Mouse (Mus musculus) embryo, embryonic 10 days (tissue): ENCODE measurements around the gene Mllt11.
A peak's percentile ranks its signal among the peaks of the same experiment; 100 is the strongest.
"Not testable (repeated sequence)": the region's sequence is repeated elsewhere in the genome, so short reads cannot be mapped to it uniquely, and the experiment has no call there.

Experiments used
- DNase-seq: peaks from one replicate; pipeline ENCODE4 v3.0.0-alpha.2; 2015; ENCODE audit warnings: low spot score

The Mllt11 gene

GRCm38 (mm10) chr3:95217255-95218134 is 14.5 kb downstream of the Mllt11 start, which contains the start of gene Gabpb2:
TSS of gene Gabpb2 (minus strand) at chr3:95217916.
- peak; percentile 97 for DNase-seq

GRCm38 (mm10) chr3:95216655-95217254 is 15.2 kb downstream of the Mllt11 start:
- no peak for DNase-seq

DNA sequence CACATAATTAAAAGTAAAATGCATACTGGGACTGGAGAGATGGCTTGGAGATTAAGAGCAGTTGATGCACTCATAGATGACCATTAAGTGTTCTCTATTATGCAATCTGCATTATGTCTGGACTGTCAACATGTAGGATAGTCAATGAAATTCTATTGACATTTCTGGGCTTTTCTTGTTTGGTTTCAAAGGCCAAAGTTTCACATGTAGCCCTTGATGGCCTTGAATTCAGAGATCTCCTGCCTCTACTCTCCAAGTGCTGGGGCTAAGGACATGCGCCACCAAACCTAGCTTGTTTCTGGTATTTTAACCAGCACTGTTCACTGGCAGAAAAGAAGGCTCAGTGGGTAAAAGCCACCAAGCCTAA is 18.4 kb downstream of the Mllt11 start:
- no peak for DNase-seq

- DNase-seq = not testable (repeated sequence)
These were observed 18.9 kb downstream of the Mllt11 start for GRCm38 (mm10) chr3:95212889-95213608.

DNA sequence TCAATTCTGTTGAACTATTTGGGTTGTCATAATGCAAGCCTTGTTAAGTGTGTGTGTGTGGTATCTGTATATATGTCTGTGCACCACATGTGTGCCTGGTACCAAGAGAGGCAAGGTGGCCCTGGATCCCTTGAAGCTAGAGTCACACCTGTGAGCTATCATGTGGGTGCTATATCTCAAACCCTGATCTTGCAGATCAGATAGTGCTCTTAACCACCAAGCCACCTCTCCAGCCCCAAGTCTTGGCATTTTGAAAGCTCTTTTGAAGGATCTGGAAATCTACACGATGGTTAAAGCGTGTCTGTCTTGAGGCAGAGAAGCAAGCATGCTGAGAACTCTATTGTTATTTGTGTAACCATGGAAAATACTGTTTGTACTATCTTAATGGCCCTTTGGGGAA is 21.4 kb downstream of the Mllt11 start:
- DNase-seq = no peak

- no peak for DNase-seq
These were observed 23.7 kb downstream of the Mllt11 start for GRCm38 (mm10) chr3:95208286-95208685.

DNA sequence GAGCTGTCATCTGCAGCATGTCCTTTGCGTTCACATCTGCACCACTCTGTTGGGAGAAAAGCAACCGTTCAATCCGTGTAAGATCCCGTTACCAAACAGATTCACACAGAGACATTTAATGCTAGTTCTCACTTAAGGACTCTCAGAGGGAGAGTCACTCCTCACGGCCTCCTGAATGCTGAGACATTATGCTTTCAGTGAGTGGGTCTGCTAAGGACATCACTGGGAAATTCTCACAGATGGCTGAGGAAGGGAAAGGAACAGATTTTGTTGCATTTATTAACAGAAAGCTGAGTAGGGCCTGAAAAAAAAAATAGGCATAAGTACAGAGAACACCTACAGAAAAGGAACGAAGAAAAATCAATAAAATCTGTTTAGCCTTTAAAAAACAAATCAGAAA is 28.1 kb downstream of the Mllt11 start:
- no peak for DNase-seq

GRCm38 (mm10) chr3:95200562-95200961 is 31.4 kb downstream of the Mllt11 start:
- no peak for DNase-seq

- DNase-seq = no peak
These were observed 31.8 kb downstream of the Mllt11 start for GRCm38 (mm10) chr3:95200132-95200531.

DNA sequence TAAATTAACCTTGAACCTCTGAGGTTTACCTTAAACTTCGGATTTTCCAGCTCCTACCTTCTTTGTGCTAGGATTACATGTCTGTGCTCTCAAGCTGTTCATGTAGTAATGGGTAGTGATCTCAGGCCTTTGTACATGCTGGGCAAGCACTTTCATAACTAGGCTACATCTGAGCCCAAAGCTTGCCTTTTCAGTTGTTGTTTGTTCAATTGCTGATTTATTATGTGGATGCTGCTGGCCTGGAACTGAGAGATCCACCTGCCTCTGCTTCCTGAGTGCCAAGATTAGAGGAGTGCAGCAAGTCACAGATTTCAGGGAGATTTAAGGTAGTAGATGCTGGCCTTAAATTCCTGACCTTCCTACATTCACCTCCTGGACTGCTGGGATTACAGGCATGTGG is 32.9 kb downstream of the Mllt11 start:
- no peak for DNase-seq

- no peak for DNase-seq
These were observed 36.2 kb downstream of the Mllt11 start for GRCm38 (mm10) chr3:95195772-95196171.

DNA sequence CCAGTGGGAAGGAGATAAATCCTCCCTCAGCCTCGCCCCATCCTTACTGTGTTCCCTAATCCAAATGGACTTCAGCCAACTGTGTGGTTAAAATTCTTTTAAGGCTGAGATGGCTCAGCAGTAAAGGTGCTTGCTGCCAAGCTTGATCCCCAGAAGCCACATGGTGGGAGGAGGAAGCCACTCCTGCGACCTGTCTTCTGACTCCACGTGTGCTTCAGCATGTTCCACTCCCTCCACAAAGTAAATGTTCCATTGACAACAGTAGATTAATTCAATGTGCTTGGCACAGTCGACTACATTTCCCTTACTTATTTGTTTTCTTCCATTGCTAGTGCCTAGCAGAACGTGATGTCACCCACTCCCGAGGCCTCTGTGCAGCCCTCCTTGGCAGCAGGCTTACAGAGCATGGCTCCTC is 37.2 kb downstream of the Mllt11 start:
- DNase-seq = no peak

DNA sequence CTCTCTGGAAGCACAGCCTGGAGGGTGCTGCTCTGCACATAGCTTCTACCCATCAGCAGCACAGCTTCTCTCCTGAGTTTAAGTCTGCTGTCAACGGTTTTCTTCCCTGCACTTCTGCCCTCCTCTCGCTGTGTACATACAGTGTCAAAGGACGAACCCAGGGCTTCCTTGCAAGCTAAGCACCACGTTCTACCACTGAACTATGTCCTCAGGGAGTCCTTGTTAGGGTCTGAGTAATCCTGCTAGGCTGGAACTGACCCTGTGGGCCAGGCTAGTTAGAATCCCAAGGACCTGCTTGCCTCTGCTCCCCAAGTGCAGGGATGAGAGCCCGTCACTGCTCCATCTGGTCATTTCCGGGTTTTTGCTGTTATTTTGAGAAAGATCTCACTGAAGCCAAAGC is 45.1 kb downstream of the Mllt11 start:
- DNase-seq = no peak

DNA sequence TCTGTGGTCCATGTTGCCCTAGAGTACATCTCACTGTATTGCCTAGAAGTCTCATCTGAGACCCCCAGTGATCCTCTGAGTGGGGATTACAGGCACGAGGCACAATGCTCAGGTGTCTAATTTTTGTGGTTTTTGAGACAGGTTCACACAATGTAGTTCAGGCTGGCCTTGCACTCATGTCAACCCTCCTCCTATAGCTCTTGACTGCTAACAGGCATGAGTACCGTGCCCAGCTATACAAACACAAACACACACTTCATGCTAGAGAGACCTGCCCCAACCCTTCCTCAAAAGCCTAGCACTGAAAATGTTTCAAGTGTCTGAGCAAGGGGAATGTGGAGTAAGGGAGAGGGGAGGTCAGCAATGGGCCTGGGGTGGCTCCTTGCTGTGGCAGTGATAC is 45.9 kb downstream of the Mllt11 start:
- no peak for DNase-seq

DNA sequence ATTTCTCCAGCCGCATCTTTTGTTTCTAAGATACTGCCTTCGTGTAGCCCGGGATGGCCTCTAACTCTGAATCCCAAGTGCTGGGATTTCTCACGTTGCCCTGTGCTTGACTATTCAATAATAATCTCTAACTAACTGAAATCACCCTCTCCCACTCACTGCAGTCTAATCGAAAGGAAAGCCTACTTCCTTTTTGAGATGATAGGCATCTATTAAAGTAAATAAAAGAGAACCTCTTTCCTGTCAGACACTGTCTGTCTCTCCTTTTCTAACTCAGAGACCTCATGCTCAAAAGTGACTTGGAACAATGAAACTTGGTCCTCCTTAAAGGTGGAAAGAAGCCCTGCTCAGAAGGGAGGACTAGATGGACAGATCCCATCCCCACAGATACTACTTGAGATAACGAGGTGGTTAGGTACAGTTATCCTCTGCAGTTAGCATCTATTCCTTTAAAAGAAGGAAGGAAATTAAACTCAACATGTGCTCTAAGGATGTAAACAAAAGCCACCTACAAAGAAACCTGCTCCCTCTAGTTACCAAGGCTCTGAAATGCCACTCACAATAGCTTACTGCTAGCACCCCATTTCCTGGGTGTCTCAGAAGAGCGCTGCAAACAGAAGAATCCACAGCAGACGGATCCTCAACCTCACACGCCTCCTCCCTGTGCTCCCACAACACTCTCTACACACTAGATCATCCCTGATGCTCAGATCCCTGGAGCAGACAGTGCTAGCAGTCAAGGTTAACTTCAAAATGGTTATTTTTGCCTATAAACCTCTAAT is 47.0 kb downstream of the Mllt11 start:
- no peak for DNase-seq

GRCm38 (mm10) chr3:95181841-95182240 is 50.1 kb downstream of the Mllt11 start:
- no peak for DNase-seq

GRCm38 (mm10) chr3:95179890-95180289 is 52.1 kb downstream of the Mllt11 start:
- no peak for DNase-seq

DNA sequence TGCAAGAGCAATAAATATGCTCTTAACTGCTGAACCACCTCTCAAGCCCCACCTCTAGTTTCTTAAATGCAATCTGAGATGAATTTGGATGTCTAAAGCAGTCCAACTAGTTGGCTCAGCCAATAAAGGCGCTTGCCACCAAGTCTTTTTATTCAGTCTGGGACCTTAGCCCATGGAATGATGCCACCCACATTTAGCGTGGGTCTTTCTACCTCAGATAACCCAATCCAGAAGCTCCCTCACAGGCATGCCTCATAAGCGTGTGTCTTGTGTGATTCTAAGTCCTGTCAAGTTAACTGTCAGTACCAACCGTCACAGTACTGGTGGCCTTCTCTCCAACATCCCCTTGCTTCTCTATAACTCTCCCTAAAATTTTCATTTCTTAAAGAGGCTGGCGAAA is 53.0 kb downstream of the Mllt11 start:
- DNase-seq = no peak

GRCm38 (mm10) chr3:95177583-95177982 is 54.4 kb downstream of the Mllt11 start:
- DNase-seq = no peak

GRCm38 (mm10) chr3:95176500-95176899 is 55.5 kb downstream of the Mllt11 start:
- no peak for DNase-seq

DNA sequence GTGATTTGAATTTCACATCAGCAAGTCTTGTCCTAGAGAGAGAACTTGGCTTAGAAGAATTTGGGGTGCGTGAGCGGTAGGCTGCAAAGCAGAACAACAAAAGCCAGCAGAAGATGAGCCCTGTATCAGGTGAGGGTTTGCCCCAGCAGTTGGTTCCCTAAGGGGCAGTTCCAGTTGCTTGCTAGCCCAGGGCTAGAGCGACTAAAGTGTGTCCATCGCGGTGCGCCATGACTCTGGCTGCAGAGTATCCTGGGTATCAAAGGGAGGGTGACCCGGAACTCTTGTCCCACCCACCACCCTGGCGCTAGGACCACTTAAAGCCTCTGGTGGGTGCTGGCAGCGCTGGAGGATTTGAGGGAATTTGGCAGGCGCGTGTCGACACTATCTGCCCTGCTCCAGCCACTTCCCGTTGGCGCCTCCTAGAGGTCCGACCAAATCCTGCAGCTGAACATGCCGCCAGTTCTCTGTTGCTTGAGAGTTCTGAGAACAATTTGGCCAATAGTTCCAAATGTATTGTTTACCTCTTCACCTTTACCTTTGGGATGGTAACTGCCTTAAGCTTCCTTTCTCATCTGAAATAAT is 57.9 kb downstream of the Mllt11 start:
- DNase-seq = peak; percentile 88
